Mouse (Mus musculus) splenic B cell, adult 2 months (primary cell): ENCODE data around the gene Bag3.

ENCODE experiments used
- DNase-seq: peaks from one replicate; pipeline ENCODE4 v3.0.0-alpha.2; 2011; ENCODE audit warnings: low read depth, low spot score
- H3K27me3 ChIP-seq: 2 replicates; pipeline ENCODE4 v1.6.1; 2012; ENCODE audit warnings: mild to moderate bottlenecking, low read length, moderate library complexity, mixed read lengths; ENCODE audit not compliant: control insufficient read depth, poor library complexity, insufficient read depth, severe bottlenecking
- H3K36me3 ChIP-seq: 2 replicates; pipeline ENCODE4 v1.6.1; 2012; ENCODE audit warnings: mild to moderate bottlenecking, low read length, moderate library complexity, mixed read lengths; ENCODE audit not compliant: control insufficient read depth, poor library complexity, insufficient read depth, severe bottlenecking

Bag3 gene

DNA sequence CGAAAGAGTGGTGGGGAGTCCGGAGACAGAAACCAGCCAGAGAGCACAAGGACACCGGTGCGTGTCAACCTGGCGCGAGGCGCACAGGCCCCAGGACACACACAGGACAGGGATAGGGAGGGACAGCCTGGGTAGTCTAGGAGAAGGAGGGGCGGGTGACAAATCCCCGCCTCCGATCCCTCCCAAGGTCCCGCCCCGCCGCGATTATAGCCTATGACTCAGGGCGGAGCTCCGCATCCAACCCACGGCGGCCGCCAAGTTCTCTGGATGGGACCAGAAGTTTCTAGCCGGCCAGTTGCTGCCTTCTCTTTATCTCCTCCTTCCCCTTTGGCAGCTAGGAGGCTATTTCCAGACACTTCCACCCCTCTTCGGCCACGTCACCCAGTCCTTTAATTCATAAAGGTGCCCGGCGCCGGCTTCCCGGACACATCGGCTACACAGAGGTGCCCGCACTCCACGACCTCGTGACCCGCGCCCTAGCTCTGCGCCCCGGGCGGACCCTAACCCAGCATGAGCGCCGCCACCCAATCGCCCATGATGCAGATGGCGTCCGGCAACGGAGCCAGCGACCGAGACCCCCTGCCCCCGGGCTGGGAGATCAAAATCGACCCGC, at the start of gene Bag3:
Gene Bag3, plus strand, starts transcription at position 268 of the 613 bp plus-strand sequence.
- no peaks in the 10 kb centered on the region for H3K27me3 ChIP-seq

DNA sequence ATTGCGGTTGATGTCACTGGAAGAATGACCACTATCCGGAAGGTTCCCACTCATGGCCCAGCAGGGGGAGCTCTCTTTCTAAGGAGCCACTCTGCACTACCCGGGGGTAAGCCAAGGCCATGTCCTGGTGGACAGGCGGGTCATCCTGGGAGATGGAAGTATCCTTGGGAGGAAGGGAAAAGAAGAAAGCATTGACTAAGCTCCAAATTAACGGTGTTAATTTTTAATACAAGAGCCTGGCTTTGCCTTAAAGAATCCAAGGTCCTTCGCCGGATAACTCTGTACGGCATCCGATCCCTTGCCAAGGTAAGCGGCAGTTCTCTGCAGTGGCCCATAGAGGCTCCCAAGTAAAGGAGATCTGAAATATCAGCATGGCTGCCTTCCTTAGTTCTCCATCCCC, 49.1 kb upstream of the Bag3 start:
- H3K27me3 ChIP-seq: no peaks in the 10 kb centered on the region
- H3K36me3 ChIP-seq: no peaks in the 10 kb centered on the region
- DNase-seq: peak; percentile 56

More for the DNA sequence above, at the start of gene Bag3:
- peak; percentile 66 for DNase-seq
- H3K36me3 ChIP-seq: no peaks in the 10 kb centered on the region

DNA sequence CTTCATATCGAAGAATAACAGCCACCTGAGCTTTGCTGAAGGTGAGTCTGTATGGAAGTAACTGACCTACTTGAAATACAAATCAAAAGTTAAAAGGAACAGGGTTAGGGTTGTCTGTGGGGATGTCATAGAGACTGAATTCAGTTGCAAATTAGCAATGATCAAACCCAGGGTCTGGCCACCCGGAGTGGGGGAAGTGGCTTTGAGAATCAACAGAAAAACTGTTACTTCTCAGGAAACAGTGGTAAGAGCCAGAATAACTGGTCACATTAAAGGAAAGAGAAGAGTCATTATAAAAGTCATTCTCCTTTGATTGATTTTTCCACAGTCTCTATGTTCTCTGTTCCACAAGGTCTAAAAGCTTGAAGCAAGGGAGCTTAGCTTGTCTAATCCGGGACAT, 34.4 kb upstream of the Bag3 start:
- H3K27me3 ChIP-seq: no peaks in the 10 kb centered on the region
- no peak for DNase-seq
- no peaks in the 10 kb centered on the region for H3K36me3 ChIP-seq

DNA sequence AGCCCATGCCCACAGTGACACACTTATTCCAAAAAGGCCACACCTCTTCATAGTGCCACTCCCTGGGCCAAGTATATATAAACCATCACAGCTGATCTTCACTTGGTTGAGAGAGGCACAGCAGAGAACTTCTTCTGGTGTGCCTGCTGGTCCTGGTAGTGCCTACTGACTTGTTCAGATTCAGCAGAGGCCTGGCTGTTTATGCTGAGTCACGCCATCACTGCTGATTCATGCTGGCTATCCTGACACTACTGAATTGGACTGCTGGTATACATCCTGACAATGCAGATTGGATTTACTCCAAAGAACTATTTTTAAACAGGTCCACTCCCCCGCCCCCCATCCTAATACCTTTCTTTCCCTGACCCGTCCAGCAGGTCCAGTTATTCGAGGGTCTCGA, 28.9 kb upstream of the Bag3 start:
- Histone ChIP-seq H3K27me3 (no peaks in the 10 kb centered on the region), H3K36me3 (no peaks in the 10 kb centered on the region)
- no peak for DNase-seq

DNA sequence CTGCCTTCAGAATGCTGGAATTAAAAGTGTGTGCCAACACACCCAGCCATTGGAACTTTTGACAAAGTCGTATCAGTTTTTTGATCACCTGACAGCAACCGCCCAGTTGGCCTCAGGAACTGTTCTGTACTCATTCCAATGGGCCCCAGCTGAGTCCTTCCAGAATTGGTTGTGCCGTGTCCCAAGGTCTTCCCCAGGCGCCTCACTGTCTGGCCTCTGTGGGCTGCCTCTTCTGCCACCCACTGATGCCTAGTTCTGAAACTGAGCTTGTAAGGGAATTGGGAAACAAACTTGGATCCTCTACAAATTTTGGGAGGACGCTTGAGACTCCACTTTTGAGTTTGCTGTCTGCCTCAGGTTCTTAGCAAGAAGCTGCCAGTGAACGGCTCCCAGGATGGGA, 23.6 kb upstream of the Bag3 start:
- Histone ChIP-seq H3K27me3 (no peaks in the 10 kb centered on the region), H3K36me3 (no peaks in the 10 kb centered on the region)
- no peak for DNase-seq

DNA sequence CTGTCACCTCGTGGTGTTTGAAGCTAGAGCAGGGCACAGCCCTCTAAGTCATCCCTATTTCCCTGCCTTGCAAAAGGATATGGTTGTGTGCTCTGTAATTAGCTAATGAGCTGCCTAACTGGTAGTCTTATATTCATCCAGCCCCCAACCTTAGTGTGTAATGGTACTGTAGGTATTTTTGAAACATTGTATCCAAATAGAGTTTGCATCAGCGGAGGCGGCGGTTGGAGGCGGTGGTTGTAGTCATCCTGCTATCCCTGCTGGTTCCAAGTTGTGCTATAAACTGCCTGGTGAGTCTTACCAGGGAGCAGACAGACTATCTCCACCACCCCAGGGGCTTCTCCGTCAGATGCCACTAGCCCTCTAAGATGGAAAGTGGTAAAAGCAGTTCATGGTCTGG, 19.3 kb upstream of the Bag3 start:
- DNase-seq: no peak
- H3K27me3 ChIP-seq: no peaks in the 10 kb centered on the region
- no peaks in the 10 kb centered on the region for H3K36me3 ChIP-seq

DNA sequence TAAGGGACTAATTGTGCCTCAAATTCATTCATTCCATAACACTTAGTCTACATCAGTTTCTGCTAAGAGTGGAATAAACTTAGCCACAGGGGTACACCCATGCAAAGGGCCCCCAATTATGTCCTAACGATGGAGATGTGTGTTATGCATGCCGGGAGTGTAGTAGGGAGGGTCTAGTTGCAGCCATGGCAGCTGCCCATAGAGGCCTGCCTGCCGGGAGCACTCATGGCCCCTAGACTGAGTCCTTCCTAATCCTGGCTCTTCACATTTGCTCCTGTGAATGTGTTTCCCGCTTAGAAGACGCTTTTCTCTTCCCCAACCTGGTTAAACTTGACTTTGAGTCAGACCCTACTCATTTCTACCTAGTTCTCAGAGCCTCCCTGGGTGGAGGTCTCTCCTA, 11.5 kb upstream of the Bag3 start:
- H3K27me3 ChIP-seq: no peaks in the 10 kb centered on the region; the same call in 1 of the 2 replicates
- no peaks in the 10 kb centered on the region for H3K36me3 ChIP-seq
- no peak for DNase-seq

DNA sequence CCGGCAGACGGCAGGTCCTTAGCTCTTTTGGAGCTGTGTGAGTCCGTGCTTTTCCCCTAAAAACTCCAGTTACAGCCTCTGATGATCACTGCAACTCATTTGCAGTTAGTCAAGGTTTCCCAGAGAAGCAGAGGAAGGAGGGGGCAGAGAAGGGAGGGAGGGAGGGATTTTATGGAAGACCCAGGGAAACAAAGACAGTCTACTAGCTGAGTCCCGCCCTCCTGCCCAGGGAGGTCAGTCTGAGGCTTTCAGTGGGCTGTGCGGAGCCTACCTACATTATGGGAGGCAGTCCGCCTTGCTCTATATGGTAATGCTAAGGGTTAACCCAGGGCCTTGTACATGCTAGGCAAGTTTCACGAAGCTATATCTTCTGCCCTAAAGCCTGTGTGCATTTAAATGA, 9.9 kb upstream of the Bag3 start:
- H3K36me3 ChIP-seq: no peaks in the 10 kb centered on the region
- no peak for DNase-seq
- H3K27me3 ChIP-seq: no peaks in the 10 kb centered on the region; the same call in 1 of the 2 replicates

DNA sequence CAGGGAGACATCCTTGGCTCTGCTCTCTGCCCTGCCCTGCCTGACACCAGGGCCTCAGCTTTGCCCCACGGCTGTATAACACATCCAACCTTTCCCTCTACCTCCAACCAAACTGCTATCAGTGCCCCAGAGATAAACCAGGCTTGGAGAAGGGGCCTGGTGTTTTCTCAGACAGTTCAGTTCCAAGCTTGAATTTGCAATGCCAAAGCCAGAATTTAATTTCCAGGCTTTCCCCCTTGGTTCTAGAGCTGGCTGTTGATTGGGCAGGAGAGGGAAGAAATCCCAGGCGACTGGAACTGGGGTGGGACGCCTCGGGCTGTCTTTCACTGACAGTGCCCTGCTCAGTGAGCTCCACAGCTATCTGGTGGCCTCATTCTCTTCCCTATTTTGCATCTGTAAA, 9.1 kb upstream of the Bag3 start:
- DNase-seq: no peak
- H3K27me3 ChIP-seq: no peaks in the 10 kb centered on the region; the same call in 1 of the 2 replicates
- no peaks in the 10 kb centered on the region for H3K36me3 ChIP-seq

DNA sequence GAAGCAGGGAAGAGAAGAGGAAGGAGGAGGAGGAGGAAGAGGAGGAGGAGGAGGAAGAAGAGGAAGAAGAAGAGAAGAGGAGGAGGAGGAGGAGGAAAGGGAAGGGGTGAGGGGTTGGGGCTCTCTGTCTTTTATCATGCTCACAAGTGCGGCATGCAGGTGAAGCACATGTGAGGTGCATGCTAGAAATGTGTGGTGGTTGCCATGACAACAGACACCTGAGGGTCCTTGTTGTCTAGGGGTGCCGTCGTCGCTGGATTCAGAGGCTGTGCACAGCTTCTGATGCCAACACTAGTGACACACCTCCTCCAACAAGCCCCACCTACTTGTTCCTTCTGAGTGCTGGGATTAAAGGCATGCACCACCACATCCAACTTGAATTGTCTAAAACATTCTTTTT, 7.1 kb upstream of the Bag3 start:
- no peak for DNase-seq
- no peaks in the 10 kb centered on the region; the same call in 1 of the 2 replicates for H3K27me3 ChIP-seq
- H3K36me3 ChIP-seq: no peaks in the 10 kb centered on the region

DNA sequence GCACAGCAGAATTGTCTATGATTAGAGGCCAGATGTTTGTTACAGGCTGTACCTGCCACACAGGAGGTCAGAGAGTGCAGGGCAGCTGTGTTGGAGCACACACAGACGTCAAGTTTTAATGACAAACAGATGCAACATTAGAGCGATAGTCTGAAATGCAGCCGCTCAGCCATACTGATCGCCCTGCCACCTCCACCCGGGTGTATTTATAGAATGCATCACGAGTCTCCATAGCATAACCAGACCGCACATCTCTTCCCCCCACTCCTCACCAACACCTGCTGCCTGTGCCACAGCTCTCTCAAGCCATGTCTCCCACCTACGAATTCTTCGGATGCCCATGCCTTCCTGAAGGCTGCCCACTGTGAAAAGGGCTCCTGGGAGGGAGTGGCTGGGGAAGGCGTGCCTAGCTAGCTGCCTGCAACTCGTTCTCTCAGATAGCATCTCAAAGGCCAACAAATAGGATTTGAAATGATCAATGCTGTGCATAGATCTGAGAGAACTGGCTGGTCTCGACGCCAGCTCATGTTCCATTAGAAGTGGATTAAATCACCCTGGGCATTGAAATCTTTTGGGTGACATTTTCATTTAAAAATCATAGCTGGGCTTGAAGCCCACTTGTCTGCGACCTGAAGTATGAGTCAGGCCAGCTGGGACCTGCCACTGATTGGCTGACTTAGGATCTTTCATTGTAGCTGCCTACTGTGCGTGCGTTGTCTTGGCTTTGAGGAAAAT, 3.9 kb upstream of the Bag3 start:
- no peaks in the 10 kb centered on the region; the same call in 1 of the 2 replicates for H3K27me3 ChIP-seq
- H3K36me3 ChIP-seq: no peaks in the 10 kb centered on the region
- DNase-seq: no peak

DNA sequence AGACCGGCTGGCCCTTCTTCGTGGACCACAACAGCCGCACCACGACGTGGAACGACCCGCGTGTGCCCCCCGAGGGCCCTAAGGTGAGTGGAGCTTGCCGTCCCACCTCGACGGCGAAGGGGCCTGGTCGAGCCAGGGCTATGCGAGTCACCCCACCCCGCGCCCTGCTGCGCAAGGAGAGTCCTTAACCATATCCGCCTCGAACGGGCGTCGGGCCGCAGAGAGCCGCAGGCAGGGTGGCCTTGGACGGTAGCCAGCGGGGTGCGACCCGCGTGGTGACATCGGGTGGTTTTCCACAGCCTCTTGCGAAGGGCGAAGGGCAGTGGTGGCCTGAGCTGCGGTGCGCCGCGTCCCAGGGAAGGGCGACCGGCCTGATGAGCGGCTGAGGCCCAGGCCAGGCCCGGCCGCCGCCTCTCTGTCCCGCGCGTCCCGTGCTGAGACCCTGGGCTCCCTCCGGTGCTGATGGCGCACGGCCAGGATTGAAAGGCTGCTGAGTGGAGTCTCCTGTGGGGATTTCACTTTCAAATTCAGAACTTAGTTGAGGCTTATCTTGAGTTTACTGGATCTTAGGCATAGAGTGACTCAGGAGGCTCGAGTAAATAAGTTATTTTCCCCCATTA, 656 bp downstream of the Bag3 start:
- H3K36me3 ChIP-seq: no peaks in the 10 kb centered on the region
- DNase-seq: peak; percentile 46
- H3K27me3 ChIP-seq: no peaks in the 10 kb centered on the region

DNA sequence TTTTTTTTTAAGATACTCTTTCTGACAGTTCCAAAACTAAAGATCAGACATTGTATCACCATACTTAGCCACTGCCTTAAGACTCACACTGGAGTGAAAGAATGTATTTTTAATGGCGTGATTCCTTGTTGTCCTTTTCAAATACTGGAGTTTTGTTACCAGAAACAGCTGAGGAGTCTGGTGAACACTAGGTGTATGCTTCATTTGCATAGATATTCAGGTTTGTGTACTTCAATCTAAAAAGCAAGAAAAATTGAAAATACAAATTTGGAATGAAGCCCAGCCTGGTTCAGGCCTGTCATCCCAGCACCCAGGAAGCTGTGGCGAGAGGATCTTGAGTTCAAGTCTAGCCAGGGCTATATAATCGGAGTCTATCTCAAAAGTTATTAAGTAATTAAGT, 1.2 kb downstream of the Bag3 start:
- Histone ChIP-seq H3K27me3 (no peaks in the 10 kb centered on the region), H3K36me3 (no peaks in the 10 kb centered on the region)
- DNase-seq: no peak

DNA sequence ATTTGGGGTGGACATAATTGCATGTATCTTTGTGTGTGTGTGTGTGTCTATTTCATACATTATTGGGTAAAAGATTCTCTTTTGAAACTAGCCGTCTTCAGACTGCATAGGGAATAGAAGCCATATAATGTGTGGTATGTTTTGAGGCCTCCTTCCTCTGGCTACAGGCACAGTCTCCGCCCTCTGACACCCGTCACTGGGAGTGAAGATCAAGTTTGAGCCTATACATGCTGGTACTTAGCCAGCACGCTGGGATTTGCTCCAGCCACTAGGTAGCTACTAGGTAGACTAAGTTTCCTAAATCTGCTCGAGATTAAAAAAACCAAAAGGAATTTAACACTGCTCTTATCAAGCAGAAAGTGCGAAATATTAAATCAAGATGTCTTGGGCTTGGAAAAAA, 3.2 kb downstream of the Bag3 start:
- no peaks in the 10 kb centered on the region for H3K36me3 ChIP-seq
- H3K27me3 ChIP-seq: no peaks in the 10 kb centered on the region
- no peak for DNase-seq

DNA sequence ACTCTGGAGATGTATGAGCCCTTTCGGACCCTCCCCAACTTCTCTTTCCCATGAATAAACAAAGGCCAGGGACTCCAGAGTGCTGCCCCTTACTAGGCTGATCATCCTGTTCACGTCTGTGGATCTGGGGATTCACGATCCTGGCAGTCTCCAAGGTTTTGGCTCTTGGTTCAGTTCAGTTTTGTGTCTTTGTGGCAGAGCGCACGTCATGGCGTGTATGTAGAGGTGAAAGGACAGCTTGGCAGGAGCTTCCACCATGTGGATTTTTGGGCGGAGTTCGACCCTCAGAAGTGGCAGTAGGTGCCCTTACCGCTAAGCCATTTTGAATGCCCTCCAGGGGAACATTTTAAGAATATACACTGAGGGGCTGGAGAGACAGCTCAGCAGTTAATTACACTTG, 5.2 kb downstream of the Bag3 start:
- no peaks in the 10 kb centered on the region for H3K27me3 ChIP-seq
- H3K36me3 ChIP-seq: no peaks in the 10 kb centered on the region
- no peak for DNase-seq
